Mouse (Mus musculus) spleen, adult 2 months (tissue): ENCODE measurements around the gene Gpc4.

ENCODE experiments used
- CTCF ChIP-seq: fragments of 200-500 bp; IDR thresholded peaks from 2 replicates; pipeline ENCODE4 v1.5.1; 2011; ENCODE audit warnings: mild to moderate bottlenecking, inconsistent platforms; ENCODE audit not compliant: insufficient read depth, insufficient read length, insufficient replicate concordance; ENCODE audit errors: extremely low read depth
- POLR2A ChIP-seq: fragments of 200-500 bp; IDR thresholded peaks from 2 replicates; pipeline ENCODE4 v1.6.1; 2011; ENCODE audit warnings: low read depth, low read length, inconsistent platforms

DNA sequence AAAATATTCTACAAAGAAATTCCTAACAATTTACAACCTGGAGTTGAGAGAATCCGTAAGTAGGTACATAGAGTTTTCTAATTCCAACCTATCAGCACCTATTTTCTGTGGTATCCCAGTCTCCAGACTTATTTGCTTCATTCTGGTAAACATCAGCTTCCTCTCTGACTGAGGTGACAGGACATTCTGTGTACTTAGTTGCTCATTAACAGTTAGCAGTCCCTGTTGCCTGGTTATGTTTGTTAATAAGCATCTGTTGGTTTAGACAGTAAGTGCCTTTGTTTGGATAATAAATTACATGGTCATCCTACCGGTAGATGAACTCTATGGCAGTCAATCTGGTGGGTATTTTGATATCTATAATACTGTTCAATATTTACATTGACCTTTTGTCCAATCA, 92.6 kb downstream of the Gpc4 start:
- TF ChIP-seq CTCF (no peak), POLR2A (no peak)
